Comparison of ENCODE assay signal across 13 mouse cellular contexts in the genomic region with DNA sequence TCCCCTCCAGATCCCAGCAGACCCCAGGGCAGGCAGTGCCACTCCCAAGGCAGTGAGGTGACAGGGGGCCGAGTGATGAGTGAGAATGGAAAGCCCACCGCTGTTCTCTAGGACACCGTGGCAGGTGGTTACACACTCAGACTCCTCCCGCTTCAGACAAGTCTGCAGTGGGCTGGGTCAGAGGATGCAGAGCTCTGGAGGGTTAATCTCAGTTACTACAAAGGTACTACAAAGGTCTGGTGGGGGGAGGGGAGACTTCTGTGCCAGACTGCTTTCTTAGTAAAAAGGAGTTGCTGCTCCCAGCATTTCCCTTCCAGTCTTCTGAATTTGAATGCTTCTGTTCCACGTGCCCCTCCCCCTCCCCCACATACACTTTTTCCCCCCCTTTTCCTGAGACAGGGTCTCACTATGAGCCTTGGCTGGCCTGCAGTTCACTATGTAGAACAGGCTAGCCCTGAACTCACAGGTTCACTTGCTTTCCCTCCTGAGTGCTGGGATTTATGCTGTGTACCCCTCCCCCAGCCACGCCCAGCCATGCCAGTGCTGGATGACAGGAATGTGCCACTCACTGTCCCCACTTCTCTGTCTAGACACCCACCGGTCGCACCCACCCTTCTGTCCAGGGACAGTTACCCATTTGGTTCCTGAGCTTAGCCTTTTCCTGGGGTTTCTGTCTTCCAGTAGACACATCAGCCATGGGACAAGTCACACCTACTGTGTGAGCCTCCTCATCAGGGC.
DNase-seq lines count a peak whose midpoint lies in the region; ATAC-seq and TF ChIP-seq lines count a peak whose summit lies in the region.
"Had no signal": no experiment of that assay in that cellular context is flagged by ENCODE, and none has a peak within 500 bp of the region (broad histone marks: within the 10 kb centered on the region; RNA-seq: fewer than 3 reads in every experiment).

No protein-coding gene starts in this region.

- TF ChIP-seq CTCF in hindbrain, postnatal 0 days (IDR thresholded peaks at IDR 0.05; ENCODE audit: low read depth), result no peak
- TF ChIP-seq CTCF in E14TG2a.4 (conservative IDR thresholded peaks at IDR 0.05; ENCODE audit: low read length), result no peak

- H3K4me3 ChIP-seq in hindbrain, embryonic 11.5 days (ENCODE audit: low read depth, low read length), result no peak overlapping the region
- H3K4me3 ChIP-seq in hindbrain, postnatal 0 days (ENCODE audit: low read length), result no peak overlapping the region
- H3K4me3 ChIP-seq in E14TG2a.4 (replicated peaks; ENCODE audit: low read length), result peak overlapping the region; percentile 45
- H3K4me3 ChIP-seq in midbrain, embryonic 14.5 days (replicated peaks; ENCODE audit: low read depth, low read length), result no peak overlapping the region
- H3K4me3 ChIP-seq: neural tube, embryonic 12.5 days had no signal

- WGBS in hindbrain, embryonic 11.5 days, result 40% methylated on average over 8 of the region's 8 CpGs
- WGBS in hindbrain, postnatal 0 days, result 44% methylated on average over 8 of the region's 8 CpGs
- WGBS in midbrain, embryonic 14.5 days, result 37% methylated on average over 8 of the region's 8 CpGs

- no peaks in the 10 kb centered on the region for H3K36me3 ChIP-seq in hindbrain, embryonic 11.5 days (ENCODE audit: control insufficient read depth, insufficient read depth, low read length)
- H3K36me3 ChIP-seq in hindbrain, postnatal 0 days (ENCODE audit: insufficient read depth, low read length), result no peaks in the 10 kb centered on the region
- H3K36me3 ChIP-seq in E14TG2a.4 (ENCODE audit: insufficient read depth, low read length), result peaks cover 7% of the 10 kb centered on the region
- H3K36me3 ChIP-seq in midbrain, embryonic 14.5 days (ENCODE audit: control insufficient read depth, insufficient read depth, low read length), result no peaks in the 10 kb centered on the region
- H3K36me3 ChIP-seq: neural tube, embryonic 12.5 days had no signal

- peaks cover 6% of the 10 kb centered on the region; the same call in 1 of the 2 replicates for H3K4me1 ChIP-seq in hindbrain, embryonic 11.5 days (replicated peaks; ENCODE audit: control insufficient read depth, insufficient read depth, low read length)
- peaks cover 6% of the 10 kb centered on the region; the same call in 1 of the 2 replicates for H3K4me1 ChIP-seq in hindbrain, postnatal 0 days (ENCODE audit: insufficient read depth, low read length)
- H3K4me1 ChIP-seq in E14TG2a.4 (replicated peaks; ENCODE audit: low read depth, low read length), result peaks cover 91% of the 10 kb centered on the region
- H3K4me1 ChIP-seq in midbrain, embryonic 14.5 days (ENCODE audit: control insufficient read depth, insufficient read depth, low read length), result peaks cover 14% of the 10 kb centered on the region

- no peak overlapping the region for H3K9ac ChIP-seq in hindbrain, embryonic 11.5 days (ENCODE audit: low read depth, low read length)
- no peak overlapping the region for H3K9ac ChIP-seq in hindbrain, postnatal 0 days (replicated peaks; ENCODE audit: low read length)
- H3K9ac ChIP-seq in midbrain, embryonic 14.5 days (replicated peaks; ENCODE audit: low read length), result no peak overlapping the region
- H3K9ac ChIP-seq: hindbrain, embryonic 14.5 days; neural tube, embryonic 12.5 days had no signal

- no peak for ATAC-seq in hindbrain, embryonic 11.5 days (ENCODE audit: low FRiP score)
- no peak for ATAC-seq in hindbrain, postnatal 0 days
- ATAC-seq in midbrain, embryonic 14.5 days (ENCODE audit: low FRiP score, low TSS enrichment), result no peak

- no peak overlapping the region for H3K4me2 ChIP-seq in hindbrain, embryonic 11.5 days (replicated peaks; ENCODE audit: low read depth, low read length)
- H3K4me2 ChIP-seq in hindbrain, postnatal 0 days (ENCODE audit: low read depth, low read length), result no peak overlapping the region
- H3K4me2 ChIP-seq in midbrain, embryonic 14.5 days (ENCODE audit: low read length), result no peak overlapping the region
- H3K4me2 ChIP-seq: hindbrain, embryonic 14.5 days; neural tube, embryonic 12.5 days had no signal

- H3K9me3 ChIP-seq in hindbrain, embryonic 11.5 days (ENCODE audit: control insufficient read depth, low read length), result no peaks in the 10 kb centered on the region
- H3K9me3 ChIP-seq in hindbrain, postnatal 0 days (ENCODE audit: low read length), result no peaks in the 10 kb centered on the region
- H3K9me3 ChIP-seq in E14TG2a.4 (ENCODE audit: low read length), result no peaks in the 10 kb centered on the region
- H3K9me3 ChIP-seq in midbrain, embryonic 14.5 days (ENCODE audit: control insufficient read depth, low read length), result no peaks in the 10 kb centered on the region
- H3K9me3 ChIP-seq: neural tube, embryonic 12.5 days had no signal

- no peaks in the 10 kb centered on the region for H3K27me3 ChIP-seq in hindbrain, embryonic 11.5 days (ENCODE audit: control insufficient read depth, insufficient read depth, low read length)
- H3K27me3 ChIP-seq in hindbrain, postnatal 0 days (ENCODE audit: insufficient read depth, low read length), result no peaks in the 10 kb centered on the region
- H3K27me3 ChIP-seq in E14TG2a.4 (ENCODE audit: insufficient read depth, low read length), result no peaks in the 10 kb centered on the region
- H3K27me3 ChIP-seq in midbrain, embryonic 14.5 days (ENCODE audit: control insufficient read depth, insufficient read depth, low read length), result no peaks in the 10 kb centered on the region
- H3K27me3 ChIP-seq: neural tube, embryonic 12.5 days had no signal

- no peak overlapping the region for H3K27ac ChIP-seq in hindbrain, embryonic 11.5 days (ENCODE audit: low read depth, low read length)
- no peak overlapping the region for H3K27ac ChIP-seq in hindbrain, postnatal 0 days
- no peak overlapping the region for H3K27ac ChIP-seq in midbrain, embryonic 14.5 days (replicated peaks; ENCODE audit: low read depth, low read length)
- H3K27ac ChIP-seq: hindbrain, embryonic 14.5 days; macrophage; neural tube, embryonic 12.5 days had no signal

- peak; percentile 23 for DNase-seq in hindbrain, embryonic 11.5 days (ENCODE audit: low spot score)
- no peak for DNase-seq in hindbrain, postnatal 0 days (ENCODE audit: low spot score)
- DNase-seq in embryo, embryonic 10.5 days (ENCODE audit: low spot score), result peak; percentile 60
- DNase-seq in midbrain, embryonic 14.5 days, result peak; percentile 46
- DNase-seq in left cerebral cortex, adult 11 months (ENCODE audit: low spot score), result no peak
- no peak for DNase-seq in frontal cortex, postnatal 25 days (ENCODE audit: low spot score in 2 of 2)
- no peak for DNase-seq in urinary bladder, postnatal 25 days (ENCODE audit: low spot score)
- DNase-seq: cerebellum, postnatal 14 days; heart, adult 18-20 months had no signal

Comparison
In these comparisons a context has a peak if more than half of its experiments do, and no peak if none do; other contexts are left out.
1. DNase-seq: peak in hindbrain, embryonic 11.5 days (single experiment), embryo, embryonic 10.5 days (single experiment) and midbrain, embryonic 14.5 days (single experiment); none in hindbrain, postnatal 0 days (single experiment), left cerebral cortex, adult 11 months (single experiment), frontal cortex, postnatal 25 days (0 of 2) and urinary bladder, postnatal 25 days (single experiment).